In the genomic region with DNA sequence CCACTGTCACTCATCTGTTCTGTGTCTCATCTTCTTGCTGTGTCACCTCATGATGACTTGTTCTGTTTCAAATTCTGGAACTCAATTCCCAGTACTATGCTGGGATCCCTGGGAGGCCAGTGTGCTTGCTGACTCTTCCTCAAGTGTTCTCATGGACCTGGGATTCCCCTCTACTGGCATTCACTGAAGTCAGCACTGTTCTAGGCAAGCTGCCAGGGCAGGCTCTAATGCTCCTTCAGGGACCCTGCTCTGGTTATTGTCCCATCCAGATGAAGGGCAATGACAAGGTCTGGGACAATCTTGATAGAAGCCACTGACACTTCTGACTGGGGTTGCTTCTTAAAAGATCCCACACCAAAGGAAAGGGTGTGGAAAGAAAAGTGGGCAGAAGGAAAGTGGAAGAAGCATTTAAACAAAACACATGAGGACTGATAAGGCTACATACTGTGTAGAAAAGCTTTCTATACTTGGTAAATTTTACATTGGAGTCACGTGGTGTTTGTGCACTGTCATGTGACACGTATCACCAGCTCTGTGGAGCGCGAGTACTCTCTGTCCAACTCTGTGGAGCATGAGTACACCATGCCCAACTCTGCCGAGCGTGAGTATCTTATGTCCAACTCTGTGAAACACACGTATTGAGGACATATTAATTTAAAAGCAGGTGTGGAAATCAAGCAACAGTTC, we compare ENCODE assay signal across 11 mouse cellular contexts.
A peak's percentile ranks its signal among the peaks of the same experiment; 100 is the strongest.
DNase-seq lines count a peak whose midpoint lies in the region; ATAC-seq and TF ChIP-seq lines count a peak whose summit lies in the region.
"Had no signal": no experiment of that assay in that cellular context is flagged by ENCODE, and none has a peak within 500 bp of the region (broad histone marks: within the 10 kb centered on the region; RNA-seq: fewer than 3 reads in every experiment).

No protein-coding gene starts in this region.

- no peaks in the 10 kb centered on the region for H3K27me3 ChIP-seq in forebrain, postnatal 0 days (ENCODE audit: insufficient read depth, low read length)
- H3K27me3 ChIP-seq: liver, embryonic 13.5 days; neural tube, embryonic 13.5 days had no signal

- no peaks in the 10 kb centered on the region for H3K9me3 ChIP-seq in forebrain, postnatal 0 days (ENCODE audit: low read length)
- H3K9me3 ChIP-seq: liver, embryonic 13.5 days; neural tube, embryonic 13.5 days had no signal

- no peaks in the 10 kb centered on the region for H3K4me1 ChIP-seq in forebrain, postnatal 0 days (ENCODE audit: insufficient read depth)

- no peaks in the 10 kb centered on the region for H3K36me3 ChIP-seq in forebrain, postnatal 0 days (ENCODE audit: insufficient read depth)
- H3K36me3 ChIP-seq: liver, embryonic 13.5 days; neural tube, embryonic 13.5 days had no signal

- intact Hi-C loops in gastrocnemius, adult 2 months (cut with DNase I) = no loop called here
- intact Hi-C loops in heart, postnatal 14 days (cut with DNase I) = no loop called here

- TF ChIP-seq CTCF in gastrocnemius, adult 2 months (IDR thresholded peaks at IDR 0.05) = no peak
- TF ChIP-seq CTCF in forebrain, postnatal 0 days (IDR thresholded peaks at IDR 0.05; ENCODE audit: low read depth) = no peak

- no peak for ATAC-seq in forebrain, postnatal 0 days

- no peak overlapping the region for H3K4me3 ChIP-seq in gastrocnemius, adult 2 months
- no peak overlapping the region for H3K4me3 ChIP-seq in forebrain, postnatal 0 days (ENCODE audit: low read depth, low read length)
- H3K4me3 ChIP-seq: liver, embryonic 13.5 days; neural tube, embryonic 13.5 days had no signal

- DNase-seq in ovary, adult 18-20 months (ENCODE audit: low spot score) = peak; percentile 32
- no peak for DNase-seq in ovary, postnatal 14 days (ENCODE audit: low spot score)
- DNase-seq in gastrocnemius, adult 2 months = peak; percentile 75
- peak; percentile 70 to 81 for DNase-seq in heart, postnatal 14 days
- peak; percentile 80 for DNase-seq in skeletal muscle tissue, adult 2 months (ENCODE audit: low read depth, low spot score)
- DNase-seq in frontal cortex, postnatal 25 days (ENCODE audit: low spot score in 2 of 2) = no peak
- no peak for DNase-seq in frontal cortex, postnatal 10 days (ENCODE audit: low spot score in 2 of 2)
- no peak for DNase-seq in forebrain, postnatal 0 days
- DNase-seq: liver, embryonic 13.5 days; thymus, postnatal 36 days had no signal

- WGBS in forebrain, postnatal 0 days = 93% methylated on average over 7 of the region's 7 CpGs

- H3K9ac ChIP-seq in forebrain, postnatal 0 days = no peak overlapping the region
- H3K9ac ChIP-seq: liver, embryonic 13.5 days; neural tube, embryonic 13.5 days had no signal

- H3K27ac ChIP-seq in gastrocnemius, adult 2 months = peak overlapping the region; percentile 61
- no peak overlapping the region for H3K27ac ChIP-seq in forebrain, postnatal 0 days (ENCODE audit: low read depth, low read length)
- H3K27ac ChIP-seq: liver, embryonic 13.5 days; neural tube, embryonic 13.5 days had no signal

- no peak overlapping the region for H3K4me2 ChIP-seq in forebrain, postnatal 0 days (ENCODE audit: low read depth)
- H3K4me2 ChIP-seq: liver, embryonic 13.5 days; neural tube, embryonic 13.5 days had no signal

Comparison
In these comparisons a context has a peak if more than half of its experiments do, and no peak if none do; other contexts are left out.
1. DNase-seq: peak in ovary, adult 18-20 months (single experiment), gastrocnemius, adult 2 months (single experiment), heart, postnatal 14 days (2 of 2) and skeletal muscle tissue, adult 2 months (single experiment); none in ovary, postnatal 14 days (single experiment), frontal cortex, postnatal 25 days (0 of 2), frontal cortex, postnatal 10 days (0 of 2) and forebrain, postnatal 0 days (single experiment).